Mouse (Mus musculus): ENCODE measurements around the gene 1110008L16Rik.
"Not testable (repeated sequence)": the region's sequence is repeated elsewhere in the genome, so short reads cannot be mapped to it uniquely, and the experiment has no call there.

1110008L16Rik gene

DNA sequence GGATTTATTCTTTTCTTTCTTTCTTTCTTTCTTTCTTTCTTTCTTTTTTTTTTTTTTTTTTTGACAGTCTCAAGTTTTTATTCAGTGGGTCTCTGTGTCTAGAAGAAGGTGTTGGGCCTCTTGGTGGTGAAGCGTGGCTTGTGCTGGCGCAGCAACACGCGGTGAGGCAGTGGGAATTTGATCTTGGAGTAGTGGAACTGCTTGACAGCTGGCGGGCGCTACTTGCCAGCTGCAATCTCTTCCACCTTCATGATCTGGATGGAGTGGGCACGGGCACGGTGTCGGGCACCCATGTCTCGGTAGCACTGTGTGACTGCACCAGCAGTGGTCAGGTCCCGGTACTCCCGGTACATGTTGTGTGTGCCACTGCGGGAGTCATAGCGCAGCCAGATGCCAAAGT lies 96.2 kb downstream of the 1110008L16Rik start:
- DNase-seq: not testable (repeated sequence)

DNA sequence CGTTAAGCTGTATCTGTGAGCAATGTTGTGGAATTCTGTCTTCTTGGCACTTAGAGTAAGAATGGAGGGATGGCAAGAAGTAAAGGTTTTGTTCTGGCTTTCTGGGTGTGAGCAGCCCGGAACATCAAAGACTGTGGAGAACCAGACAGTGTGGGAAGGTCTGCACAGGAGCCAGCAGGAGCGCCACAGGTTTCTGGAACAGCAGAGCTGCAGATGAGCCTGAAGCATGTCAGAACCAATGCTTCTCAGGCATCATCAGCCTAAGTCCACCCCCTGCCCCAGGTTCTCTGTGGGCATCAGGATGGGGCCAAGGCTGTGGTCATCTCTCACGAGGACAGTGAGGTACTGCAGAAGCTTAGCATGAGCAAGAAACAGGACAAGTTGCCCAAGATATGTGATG lies 97.2 kb downstream of the 1110008L16Rik start:
- no peak for DNase-seq

DNA sequence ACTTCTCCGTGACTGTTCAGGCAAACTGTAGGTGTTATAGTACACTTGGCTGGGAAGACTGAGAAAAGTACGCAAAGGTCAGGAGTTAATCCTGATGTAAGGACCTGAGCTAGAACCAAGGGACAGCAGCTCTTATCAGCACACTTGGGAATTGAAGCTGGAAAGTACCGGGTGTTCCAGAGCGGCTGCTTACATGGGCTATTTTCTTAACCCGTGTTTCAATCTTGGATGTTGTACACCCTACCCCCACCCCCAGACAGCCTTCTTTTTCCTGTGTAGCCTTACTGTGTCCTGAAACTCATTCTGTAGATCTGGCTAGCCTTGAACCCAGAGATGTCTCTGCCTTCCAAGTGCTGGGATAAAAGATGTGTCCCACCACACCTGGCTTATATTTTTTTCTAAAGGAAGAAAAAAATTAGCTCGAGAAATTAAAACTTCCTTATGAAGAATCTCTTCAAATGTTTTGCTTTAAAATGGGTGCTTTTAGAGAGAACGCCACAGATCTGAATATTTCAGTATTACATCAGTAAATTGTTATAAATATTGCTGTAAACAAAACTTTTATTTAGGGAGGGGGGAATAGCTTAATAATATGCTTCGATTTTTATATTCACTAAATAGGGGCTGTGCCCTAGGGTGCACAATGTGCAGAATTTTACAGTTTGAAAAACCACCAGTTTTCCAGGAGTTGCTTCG lies 98.3 kb downstream of the 1110008L16Rik start:
- no peak for DNase-seq

DNA sequence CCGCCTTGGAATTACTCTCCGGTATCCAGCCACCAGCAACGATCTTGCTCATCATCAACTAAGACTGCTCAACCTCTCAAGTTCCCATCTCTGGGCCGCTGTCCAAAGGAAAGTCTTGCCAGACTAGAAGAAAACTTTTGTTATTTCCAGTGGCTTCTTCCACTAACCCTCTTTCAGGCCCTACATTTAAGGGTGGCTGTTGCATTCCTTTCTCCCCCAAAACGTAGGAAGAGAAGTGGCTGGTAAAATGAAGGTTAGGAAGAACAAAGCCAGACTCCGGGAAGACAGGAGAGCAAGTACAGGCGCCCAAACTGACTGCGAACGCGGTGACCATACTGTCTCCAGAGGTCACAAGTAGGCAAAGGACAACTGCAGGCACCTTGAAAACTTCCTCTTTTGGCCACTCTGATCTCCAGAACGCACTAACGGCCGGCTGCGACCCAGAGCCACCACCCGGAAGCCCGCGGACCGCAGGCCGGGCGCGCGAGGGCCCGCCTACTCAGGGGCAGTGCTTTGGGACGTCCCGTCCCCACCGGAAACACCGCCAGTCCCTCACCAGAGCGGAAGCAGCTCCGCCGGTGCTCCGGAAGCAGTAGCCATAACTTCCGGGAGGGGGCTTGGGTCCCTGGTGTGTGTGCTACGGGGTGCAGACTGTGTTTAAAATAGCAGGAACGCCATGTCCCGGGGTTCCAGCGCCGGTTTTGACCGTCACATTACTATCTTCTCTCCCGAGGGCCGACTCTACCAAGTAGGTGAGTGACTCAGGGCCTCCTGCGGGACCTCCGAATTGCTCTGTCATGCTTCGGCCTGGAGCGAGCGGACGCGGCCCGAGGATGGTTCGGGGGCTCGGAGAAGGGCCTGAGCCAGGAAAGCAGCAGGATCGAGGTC lies 99.1 kb downstream of the 1110008L16Rik start:
- DNase-seq: peak; percentile 83

DNA sequence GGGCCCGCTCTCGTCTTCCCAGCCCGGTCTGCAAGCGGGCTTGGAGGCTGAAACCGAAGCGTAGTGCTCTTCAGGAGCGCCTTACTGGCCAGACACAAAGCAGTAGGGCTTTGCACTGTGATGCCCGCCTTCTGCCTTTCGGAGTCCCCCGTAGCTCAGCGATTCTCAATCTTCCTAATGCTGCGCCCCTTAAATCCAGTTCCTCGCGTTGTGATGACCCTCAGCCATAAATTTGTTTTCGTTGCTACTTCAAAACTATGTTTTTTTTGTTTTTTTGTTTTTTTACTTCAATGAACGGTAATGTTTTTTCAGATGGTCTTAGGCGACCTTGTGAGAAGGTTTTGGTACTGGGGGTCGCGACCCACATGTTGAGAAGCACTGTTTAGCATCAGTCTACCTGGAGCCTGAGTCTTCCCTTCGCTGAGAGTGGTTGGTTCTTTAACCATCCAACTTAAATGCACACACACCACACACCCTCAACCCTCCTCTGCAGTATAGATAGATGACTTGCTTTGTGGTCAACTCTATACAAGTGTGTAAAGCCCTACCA lies 99.8 kb downstream of the 1110008L16Rik start:
- no peak for DNase-seq

DNA sequence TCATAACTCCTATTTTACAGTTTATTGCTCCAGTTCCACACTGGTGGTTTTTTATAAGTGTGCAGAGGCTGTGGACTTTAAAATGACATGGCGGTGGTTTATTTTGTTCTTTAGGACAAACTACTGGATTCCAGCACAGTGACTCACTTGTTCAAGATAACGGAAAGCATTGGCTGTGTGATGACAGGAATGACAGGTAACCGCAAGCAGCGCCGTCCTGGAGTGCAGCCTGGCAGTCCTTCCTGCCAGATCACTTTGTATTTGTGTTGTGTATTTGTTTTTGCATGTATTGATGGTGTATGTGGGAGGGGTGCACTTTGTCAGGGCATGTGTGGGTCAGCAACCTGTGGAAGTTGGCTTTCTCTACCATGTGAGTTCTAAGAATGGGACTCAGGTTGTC lies 108.5 kb downstream of the 1110008L16Rik start:
- DNase-seq: no peak

DNA sequence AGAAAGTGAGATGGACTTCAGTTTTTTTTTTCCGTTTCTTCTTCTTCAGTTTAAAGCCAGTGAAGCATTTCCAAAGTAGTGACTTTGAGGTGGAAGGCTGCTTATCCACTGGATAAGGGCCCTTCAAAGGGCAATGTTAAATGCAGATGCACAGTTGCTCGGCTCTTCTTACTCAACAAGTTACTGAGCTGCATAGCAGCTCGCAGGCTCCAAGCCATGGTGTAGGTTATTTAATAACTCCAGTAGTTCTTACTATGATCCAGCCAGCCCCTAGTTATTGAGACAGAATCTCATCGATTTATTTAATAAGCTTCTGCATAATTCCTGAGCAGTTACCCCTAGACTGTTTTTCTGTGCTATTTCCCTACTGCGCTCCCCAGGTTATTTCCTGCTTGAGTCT lies 115.9 kb downstream of the 1110008L16Rik start:
- no peak for DNase-seq

DNA sequence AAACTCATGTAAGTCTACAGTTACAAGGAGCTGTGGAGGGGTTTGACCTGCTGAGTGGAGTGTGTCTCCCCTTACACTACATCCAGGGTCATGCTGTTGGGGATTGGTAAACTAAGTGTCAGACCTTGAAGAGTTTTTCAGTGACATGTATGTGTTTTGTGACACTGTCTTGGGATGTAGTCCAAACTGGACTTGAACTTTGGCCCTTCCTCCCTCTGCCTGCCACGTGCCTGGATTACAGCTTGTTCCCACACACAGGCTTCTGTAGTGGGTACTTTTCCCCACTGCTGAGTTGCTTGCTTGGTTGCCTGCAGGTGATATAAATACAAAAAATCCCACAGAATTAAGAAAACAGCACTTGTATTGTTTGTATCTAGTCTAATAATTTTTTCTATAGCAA lies 116.4 kb downstream of the 1110008L16Rik start:
- no peak for DNase-seq

DNA sequence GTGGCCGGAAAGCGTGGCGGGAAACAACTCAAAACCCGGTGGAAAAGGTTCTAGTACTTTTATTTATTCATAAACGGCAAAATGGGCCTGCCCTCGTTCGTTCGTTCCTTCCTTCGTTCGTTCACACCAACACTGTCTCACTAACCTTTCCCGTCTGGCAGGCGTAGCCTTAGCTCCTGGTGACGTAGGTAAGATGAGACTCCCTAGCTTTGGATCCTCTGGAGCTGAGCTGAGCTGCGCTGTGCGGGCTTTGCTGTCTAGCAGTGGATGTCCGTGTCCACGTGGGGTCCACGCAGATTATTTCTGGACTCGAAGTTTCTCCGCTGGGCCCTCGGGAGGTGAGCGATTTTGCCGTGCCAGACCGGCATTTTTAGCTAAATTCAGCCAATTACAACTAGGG lies 120.8 kb downstream of the 1110008L16Rik start:
- DNase-seq: no peak

DNA sequence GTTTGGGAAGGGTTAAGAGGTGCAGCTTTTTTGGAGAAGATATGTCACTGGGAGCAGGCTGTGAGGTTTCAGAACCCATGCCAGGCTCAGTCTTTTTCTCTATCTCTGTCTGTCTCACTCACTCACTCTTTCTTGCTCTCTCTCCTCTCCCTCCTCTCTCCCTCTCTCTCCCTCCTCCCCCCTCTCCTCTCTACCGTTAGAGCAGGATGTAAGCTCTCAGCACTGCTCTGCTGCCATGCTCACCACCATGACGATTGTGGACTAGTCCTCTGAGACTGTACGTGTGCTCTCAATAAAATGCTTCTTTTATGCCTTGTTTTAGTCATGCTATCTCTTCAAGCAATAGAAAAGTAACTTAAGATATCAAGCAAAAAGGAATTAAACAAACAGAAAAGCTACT lies 122.7 kb downstream of the 1110008L16Rik start:
- no peak for DNase-seq

DNA sequence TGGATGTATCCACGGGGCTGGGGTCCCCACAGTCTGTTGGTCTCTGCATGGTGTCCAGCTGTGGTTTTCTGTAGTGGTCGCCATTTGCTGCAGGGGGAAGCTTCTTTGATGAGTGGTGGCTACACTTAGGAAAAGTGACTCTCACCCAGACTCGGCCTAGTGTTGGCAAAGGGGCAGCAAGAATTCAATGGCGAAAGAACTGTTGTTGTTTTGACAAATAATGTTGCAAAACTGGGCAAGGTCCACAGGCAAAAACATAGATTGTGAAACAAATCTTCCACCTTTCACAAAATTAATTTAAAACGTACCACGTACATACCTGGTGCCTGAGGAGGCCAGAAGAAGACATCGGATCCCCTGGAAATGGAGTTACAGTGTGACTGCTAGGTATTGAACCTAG lies 126.9 kb downstream of the 1110008L16Rik start:
- no peak for DNase-seq

DNA sequence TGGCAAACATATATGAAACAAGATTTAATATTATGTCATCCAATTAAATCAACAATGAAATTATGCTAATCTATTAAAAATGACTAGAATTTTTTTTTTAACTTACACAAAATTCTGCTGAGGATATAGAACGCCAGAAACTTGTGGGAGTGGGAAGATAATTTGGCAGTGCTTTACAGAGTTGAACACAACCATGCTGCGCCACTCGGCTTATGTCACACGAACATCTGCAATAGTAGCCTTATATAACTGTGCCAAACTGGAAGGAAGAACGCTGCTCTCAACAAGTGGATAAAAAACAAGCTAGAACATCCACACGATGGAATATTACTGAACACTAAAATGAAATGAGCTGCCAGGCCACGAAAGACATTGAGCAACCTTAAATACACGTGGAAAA lies 129.8 kb downstream of the 1110008L16Rik start:
- no peak for DNase-seq

DNA sequence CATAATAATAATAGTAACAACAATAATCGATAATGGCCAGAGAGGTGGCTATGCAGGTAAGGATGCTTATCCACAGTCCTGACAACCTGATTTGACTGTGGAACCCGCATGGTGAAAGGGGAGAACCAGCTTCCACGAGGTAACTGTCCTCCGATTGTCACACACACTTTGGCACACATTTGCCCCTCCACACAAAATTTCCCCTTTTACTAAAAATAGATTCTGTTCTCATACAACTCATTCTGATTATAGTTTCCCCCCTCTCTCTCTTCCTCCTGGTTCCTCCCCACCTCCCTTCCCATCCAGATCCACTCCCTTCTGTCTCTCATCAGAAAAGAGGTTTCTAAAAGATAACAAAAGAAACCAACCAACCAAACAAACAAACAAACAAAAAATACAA lies 130.6 kb downstream of the 1110008L16Rik start:
- DNase-seq: no peak
